Mouse (Mus musculus) MEL-GATA-1-ER (cell line): ENCODE results near the gene Pim1.

Source experiments
- DNase-seq: peaks from one replicate; pipeline ENCODE4 v3.0.0-alpha.2; 2012; ENCODE audit warnings: low read depth; ENCODE audit errors: extremely low read depth

Pim1 gene

DNA sequence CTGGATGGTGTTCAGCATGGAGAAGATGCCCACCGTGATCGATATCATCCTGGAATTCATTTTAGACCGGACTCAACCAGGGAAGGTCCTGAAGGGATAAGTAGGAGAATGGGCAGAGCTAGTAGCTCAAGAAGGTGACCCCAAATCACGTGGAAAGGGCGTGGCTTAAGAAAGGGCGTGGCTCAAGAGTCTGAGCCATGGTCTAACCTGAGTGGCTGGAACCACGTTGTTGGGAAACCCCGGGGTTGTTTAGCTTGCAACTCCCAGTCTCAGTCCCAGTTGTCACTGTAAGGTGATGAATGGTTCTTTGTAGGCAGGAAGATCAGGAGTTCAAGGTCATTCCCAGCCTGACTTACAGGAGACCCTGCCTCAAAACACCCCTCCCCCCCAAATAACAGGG is 29.2 kb downstream of the Pim1 start:
- no peak for DNase-seq

DNA sequence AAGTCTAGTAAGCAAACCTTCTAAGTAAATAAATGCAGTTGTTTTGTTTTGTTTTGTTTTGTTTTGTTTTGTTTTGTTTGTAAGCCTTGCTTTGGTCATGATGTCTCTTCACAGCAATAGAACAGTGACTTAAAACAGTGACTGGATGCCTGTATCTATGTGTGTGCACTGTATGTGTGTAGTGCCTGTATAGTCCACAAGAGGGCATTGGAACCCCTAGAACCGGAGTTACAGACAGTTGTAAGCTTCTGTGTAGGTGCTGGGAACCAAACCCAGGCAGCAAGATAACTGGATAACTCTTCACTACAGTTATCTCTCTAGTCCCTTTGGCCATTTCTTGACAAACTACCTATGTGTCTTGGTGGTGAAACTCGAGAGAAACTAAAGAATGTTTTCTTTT is 35.1 kb downstream of the Pim1 start:
- DNase-seq, result no peak

DNA sequence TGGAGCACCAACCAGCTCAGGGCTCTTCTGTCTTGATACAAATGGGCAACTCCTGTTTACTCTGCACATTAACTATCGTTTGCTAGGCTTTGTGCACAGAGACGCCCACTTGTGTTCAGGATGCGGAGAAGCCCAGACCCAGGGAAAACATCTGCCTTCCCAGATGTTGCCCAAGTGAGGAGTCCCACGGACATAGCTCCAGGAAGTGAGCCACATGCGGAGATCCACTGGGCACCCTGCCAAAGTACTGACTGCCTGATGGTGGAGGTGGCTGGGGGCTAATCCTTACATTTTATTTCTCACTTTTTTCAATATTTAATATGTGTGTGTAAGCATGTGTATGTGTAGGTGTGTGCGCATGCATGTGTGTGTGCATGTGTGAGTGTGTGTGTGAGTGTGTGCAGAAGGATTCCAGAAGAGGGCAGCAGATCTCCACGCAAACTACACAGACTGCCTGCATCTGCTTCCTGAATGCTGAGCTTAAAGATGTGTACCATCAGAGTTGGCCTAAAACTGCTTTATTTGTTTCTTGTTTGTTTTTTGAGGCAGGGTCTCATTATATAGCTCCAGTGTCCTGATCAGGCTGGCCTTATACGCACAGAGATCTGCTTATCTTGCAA is 38.1 kb downstream of the Pim1 start:
- DNase-seq, result no peak

DNA sequence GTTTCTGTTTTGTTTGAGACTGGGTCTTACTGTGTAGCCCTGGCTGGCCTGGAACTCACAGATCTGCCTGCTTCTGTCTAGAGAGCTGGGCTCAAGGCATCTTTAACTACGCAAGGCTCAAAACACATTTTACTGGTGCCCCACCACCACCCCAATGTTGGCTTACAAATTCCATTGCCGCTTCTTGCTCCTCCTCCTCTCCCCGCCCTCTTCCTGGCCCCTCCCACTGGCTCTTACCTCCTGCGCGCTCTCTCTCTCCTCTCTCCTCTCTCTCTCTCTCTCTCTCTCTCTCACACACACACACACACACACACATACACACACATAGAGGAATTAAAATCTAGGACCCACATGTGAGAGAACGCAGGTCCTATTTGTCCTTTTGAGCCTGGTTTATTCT is 40.0 kb downstream of the Pim1 start:
- no peak for DNase-seq

DNA sequence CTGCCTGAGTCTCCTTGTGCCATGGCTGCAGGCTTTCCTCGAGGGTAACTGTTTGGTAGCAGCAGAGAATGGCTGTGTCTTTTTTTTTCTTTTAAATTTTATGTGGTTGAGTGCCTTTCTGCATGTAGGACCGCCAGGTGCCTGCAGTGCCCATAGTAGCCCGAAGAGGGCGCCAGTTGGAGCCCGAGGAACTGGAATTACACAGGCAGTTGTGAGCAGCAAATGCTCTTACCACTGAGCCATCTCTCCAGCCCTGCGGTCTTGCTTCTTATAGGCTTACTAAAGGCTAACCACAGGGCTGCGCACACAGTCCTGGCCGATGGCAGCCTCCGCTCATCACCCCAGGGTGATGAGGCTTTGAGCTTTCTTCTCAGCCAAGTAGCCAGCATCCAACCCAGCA is 40.7 kb downstream of the Pim1 start:
- no peak for DNase-seq

DNA sequence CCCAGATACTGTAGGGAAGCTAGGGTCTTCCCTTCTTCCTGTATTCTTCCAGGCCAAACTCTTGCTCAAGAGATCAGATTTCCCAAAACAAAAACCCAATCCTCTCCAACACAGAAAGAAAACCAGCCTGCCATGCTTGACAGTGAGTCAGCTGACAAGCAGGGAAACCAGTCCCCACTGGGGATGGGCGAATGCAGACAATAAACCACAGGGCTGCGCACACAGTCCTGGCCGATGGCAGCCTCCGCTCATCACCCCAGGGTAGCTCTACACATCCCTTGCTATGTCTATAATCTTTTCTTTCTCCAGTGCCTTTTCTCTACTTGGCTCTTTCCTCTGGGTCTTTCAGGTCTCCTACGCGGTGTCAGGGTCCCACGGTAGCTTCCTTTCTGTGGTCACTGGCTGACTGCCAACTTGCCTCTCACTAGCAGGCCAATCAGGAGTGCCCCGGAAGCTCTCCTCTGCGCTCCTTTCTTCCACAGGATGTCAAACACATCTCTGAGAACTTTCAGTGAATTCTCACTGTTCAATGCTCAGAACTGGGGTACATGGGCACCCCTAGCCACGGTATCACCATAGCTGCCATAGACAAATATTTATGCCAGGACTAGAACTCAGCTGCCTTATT is 41.3 kb downstream of the Pim1 start:
- peak; percentile 83 for DNase-seq

DNA sequence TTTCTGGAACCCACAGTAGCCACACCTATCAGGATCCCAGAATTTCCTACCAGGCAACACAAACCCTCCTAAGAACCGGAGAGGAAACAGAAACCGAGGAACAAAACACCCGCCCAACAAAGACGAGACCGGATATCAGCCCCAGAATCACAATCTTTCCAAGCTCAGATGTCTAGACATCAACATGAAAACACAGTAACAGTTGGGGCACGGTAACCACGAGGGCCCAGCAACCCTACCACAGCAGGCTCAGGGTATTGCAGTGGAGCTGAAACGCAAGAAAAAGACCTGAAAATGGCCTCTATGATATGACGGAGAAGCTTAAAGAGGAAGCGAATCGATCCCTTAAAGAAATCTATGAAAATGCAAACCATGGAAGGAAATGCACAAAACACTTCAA is 43.3 kb downstream of the Pim1 start:
- no peak for DNase-seq

DNA sequence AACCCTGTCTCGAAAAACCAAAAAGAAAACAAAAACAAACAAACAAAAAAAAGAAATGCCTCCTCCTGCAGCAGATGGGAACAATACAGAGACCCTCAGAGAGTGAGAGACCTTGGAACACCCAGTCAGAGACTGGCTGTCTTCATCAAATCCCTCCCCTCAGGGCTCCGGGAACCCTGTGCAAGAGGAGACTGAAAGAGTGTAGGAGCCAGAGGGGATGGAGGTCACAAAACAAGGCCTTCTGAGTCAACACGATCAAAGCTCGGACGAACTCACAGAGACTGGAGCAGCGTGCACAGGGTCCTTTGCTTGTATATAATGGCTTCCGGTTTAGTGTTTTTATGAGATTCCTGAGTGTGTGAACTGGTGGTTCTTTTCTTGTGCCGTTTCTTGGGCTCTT is 49.9 kb downstream of the Pim1 start:
- DNase-seq, result no peak

DNA sequence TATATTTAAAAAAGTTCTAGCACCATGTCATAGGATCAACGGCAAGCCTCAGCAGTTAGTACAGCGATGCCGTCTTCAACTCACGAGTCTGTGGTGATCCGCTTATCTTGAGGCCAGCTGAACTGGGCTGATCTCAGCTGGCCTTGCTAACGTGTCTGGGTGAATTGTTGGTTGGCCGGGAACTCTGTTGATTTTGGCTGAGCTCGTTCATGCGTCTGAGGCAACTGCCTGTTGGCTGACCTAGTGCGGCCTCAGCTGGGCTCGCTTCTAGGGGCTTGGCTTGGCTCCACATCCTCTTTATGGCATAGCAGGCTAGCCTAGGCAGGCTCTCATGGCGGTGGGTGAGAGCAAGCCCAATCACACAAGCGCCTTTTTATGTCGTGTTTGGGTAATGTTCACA is 50.9 kb downstream of the Pim1 start:
- no peak for DNase-seq

DNA sequence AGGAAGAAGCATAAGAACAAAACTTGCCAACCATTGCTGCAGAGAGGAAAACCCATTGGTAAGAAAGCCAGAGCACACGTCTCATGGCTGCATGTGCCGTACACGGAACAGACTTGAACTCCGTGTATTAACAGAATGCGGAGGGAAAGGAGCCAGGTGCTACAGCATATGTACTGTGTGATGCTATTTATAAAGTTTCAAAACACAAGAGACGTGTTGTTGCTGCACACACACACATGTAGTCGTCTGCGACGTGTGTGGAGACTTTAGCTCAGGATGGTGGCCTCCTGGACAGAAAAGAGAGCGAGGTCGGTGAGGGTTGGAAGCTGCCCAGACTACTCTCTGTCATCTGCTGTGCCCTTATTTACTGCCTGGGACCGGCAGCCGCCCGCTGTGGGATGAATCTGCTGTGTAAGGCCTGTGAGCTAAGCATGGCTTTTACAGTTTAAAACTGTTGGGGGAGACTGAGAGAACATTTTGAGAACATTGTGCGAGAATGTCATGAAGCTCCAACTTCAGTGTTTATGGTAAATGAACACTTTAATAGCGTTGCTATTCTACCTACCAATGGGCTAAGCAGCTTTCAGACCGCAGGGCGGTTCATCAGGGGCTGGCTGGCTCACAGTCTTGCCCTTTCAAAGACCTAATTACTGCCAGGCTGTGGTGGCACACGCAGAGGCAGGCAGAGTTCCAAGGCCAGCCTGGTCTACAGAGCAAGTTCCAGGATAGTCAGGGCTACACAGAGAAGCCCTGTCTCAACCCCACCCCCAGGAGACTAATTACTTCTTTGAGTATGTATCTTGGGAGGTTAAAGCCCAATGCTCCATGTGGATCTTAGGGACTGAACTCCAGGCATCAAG is 52.5 kb downstream of the Pim1 start:
- no peak for DNase-seq

DNA sequence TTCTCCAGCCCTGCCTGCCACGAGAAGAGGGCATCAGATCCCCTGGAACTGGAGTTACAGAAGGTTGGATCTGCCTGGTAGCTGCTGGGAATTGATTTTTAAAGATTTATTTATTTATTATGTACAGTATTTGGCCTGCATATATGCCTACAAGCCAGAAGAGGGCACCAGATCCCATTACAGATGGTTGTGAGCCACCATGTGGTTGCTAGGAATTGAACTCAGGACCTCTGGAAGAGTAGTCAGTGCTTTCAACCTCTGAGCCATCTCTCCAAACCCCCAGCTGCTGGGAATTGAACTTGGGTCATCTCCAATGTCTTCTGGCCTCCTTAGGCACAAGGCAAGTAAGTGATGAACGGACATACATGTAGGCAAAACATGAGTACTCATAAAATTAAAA is 53.5 kb downstream of the Pim1 start:
- DNase-seq, result no peak

DNA sequence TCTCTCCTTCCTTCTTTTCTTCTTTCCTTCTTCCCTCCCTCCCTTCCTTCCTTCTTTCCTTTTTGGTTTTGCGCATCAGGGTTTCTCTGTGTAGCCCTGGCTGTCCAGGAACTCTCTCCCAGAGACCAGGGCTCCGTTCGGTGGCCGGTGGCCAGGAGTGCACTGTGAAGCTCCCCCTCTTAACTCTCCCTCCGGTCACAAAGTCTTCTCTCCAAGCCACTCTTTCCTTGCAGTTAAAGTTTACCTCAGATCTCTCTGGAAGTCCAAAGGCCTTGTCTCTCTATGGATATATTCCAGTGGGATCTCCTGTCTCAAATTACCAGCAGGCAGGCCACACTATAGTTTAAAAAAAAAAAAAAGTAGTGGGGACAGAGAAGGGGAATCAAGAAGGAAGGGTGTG is 54.7 kb downstream of the Pim1 start:
- no peak for DNase-seq
